Mouse (Mus musculus) heart, adult 18-20 months (tissue): ENCODE results near the gene Morn3. TPM values are rescaled to one million over a fixed set of nuclear protein-coding genes. Genes with fewer than 3 reads are reported as not detected.
A peak's percentile ranks its signal among the peaks of the same experiment; 100 is the strongest.
"Not testable (repeated sequence)": the region's sequence is repeated elsewhere in the genome, so short reads cannot be mapped to it uniquely, and the experiment has no call there.

Source experiments
- DNase-seq, 2 experiments: peaks; one replicate each; pipeline ENCODE4 v3.0.0; 2021 to 2022; ENCODE audit warnings: mixed read lengths in 1 of 2
- long read RNA-seq, 2 experiments: library from polyadenylated mRNA; stranded (forward); transcript quantifications; one replicate each; pipeline ENCODE4 v2.0.0; 2021
- total RNA-seq, 2 experiments: library from RNA; stranded (reverse); gene quantifications; 2 replicates each; pipeline ENCODE4 v1.2.3; 2021

Morn3 gene
- total RNA-seq = not detected
- long read RNA-seq, experiment 1 = 0 reads
- long read RNA-seq, experiment 2, partial matches to known transcripts = 0 of 1 reads
- long read RNA-seq, experiment 2, other reads (novel, unspliced or antisense) = 1 of 1 reads

DNA sequence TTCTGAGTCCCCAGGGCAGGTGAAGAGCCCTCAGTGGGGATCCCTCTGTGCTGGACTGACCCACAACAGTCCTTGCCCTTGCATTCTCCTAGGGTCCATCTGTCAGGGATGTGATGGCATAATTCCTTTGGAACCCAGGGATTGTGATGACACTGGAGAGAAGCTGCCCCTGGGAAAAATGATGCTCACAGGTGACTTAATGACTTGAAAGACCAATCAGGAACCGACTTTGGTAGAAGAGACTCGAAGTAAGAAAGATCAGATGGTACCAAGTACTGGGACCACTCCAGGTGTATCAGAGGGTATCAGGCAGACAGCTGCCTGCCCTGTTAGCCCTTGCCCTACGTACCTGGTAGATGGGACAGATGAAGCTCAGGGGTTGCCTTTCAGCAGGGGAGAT is at the start of gene Morn3:
Gene Morn3 (minus strand): TSS at position 101 of the 400 bp plus-strand sequence.
- no peak for DNase-seq

DNA sequence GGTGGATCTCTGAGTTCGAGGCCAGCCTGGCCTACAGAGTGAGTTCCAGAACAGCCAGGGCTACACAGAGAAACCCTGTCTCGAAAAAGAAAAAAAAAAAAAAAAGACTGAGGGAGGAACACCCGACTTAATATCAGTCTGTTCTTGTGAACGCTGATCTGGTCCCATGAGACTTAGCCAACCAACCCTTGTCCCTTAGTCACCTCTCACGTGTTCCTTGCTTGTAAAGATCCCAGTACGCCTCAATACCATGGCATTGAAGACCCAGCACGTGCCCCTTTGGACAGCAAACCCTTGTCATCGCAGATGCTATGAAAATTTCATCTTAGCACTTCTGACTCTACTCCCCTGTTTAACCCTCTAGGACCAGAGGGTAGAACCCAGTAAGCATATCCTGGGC is 49.5 kb upstream of the Morn3 start:
- DNase-seq = no peak

DNA sequence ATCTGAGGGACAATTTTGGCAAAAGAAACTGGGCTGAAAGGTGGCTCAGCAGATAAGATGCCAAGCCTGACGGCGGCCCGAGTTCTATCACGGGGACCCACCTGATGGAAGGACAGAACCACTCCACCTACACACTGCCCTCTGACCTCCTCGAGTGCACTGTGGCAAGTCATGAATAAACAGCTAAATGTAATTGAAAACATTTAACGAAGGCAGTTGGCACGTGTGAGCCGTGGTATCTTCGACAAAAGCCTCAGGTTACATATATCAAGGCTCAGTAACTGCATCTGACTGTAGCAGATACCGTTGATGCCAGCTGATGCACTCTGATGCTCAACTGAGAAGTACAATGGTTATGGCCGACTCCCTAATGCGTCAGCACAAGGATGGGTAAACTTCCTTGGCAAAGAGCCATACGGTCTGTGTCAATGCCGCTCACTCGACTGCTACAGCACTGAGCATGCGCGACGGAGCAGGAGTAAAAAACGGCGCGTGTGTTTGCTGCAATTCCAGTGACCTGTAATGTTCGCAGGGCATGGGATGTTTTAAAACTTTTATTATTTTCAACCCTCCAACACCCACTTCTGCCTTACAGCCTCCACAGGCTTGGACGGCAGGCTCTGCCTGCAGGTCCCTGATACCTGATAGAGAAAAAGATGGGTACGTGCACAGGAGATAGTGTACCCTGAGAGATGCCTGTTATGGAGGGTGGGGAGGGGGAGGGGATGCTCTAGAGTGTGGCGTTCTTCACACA is 47.6 kb upstream of the Morn3 start:
- no peak for DNase-seq

DNA sequence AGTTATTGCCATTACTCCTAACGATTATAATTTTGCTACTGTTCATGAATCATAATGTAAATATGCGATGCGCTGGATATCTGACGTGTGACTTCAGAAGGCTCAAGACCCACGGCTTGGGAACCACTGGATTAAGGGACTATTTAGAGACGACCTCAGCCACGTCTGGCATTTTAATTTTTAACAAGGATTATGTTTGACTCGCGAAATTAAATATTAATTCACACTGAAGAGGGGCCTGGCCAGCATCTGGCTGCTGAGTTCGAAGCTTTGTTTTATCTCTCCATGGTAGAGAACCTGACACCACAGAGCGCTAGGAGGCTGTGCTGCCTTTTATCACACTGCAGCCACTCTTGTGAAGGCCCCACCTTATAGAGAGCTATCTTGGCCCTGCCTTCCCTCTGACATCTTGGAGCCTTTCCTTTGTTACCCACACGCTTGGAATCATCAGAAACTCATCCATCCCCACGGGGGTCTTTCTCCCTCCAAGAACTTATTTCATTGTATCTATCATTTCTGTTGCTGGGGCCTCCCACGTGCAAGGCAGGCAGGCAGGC is 46.3 kb upstream of the Morn3 start:
- DNase-seq = no peak

DNA sequence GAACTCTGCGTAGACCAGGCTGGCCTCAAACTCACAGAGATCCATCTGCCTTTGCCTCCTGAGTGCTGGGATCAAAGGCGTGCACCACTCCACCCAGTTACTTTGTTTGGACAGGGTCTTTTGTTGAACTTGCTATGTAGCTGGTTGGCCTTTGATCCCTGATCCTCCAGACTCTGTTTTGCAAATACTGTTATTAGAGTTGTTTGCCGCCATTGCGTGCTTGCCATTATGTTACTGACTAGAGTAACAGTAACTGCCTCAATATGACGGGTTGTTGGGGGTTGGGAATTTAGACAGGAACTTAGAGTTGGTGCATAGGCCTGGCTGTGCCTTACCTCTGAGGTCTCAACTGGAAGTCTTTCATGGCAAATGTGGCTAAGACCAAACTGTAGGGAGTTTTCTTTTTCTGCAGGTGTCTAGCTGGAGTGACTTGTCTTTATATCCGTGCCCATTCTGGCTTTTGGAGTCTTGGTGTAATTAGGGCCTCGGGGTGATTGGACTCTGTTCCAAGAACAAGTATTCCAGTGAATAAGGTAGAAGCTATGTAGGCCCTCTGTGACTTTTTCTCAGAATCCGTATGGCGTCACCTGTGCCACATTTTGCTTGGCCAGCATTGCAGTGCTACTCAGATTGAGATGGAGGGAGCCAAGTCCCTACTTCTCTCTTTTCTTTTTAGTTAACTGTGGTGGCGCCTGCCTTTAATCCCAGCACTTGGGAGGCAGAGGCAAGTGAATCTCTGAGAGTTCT is 43.9 kb upstream of the Morn3 start:
- DNase-seq = no peak

DNA sequence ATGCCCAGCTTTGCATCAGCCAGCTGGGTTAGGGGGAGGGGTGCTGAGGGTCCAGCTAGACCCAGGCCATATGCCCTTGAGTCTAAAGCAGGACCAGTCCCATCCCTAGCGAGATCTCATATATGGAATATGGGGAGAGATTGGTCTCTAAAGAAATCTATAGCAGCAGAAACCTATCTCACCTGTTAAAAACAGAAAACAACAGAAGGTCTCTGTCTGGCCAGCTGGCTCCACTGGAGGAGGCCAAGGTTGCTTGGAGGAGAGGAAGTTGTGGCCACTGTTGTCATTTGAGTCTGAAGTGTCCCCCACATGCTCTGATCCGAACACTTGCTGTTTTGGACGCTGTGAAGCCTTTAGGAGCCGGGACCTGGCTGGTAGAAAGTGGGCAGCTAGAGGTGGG is 42.0 kb upstream of the Morn3 start:
- DNase-seq = no peak

DNA sequence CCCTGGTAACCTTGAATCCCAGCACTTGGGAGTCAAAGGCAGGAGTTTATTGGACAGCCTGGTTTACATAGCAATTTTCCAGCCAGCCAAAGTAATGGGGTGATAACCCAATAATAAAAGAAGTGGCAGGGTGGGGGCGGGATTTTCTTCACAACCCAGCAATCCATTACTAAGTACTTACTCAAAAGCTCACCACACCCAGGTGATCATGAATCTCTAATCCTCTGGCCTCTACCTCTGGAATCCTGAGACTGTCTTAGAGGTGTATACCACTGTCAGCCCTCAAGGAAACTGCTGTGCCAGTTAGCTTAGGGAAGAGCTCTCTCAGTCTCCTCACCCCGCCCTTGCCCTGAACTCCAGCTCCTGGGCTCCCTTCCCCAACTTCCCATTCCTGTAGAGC is 39.7 kb upstream of the Morn3 start:
- DNase-seq = no peak

DNA sequence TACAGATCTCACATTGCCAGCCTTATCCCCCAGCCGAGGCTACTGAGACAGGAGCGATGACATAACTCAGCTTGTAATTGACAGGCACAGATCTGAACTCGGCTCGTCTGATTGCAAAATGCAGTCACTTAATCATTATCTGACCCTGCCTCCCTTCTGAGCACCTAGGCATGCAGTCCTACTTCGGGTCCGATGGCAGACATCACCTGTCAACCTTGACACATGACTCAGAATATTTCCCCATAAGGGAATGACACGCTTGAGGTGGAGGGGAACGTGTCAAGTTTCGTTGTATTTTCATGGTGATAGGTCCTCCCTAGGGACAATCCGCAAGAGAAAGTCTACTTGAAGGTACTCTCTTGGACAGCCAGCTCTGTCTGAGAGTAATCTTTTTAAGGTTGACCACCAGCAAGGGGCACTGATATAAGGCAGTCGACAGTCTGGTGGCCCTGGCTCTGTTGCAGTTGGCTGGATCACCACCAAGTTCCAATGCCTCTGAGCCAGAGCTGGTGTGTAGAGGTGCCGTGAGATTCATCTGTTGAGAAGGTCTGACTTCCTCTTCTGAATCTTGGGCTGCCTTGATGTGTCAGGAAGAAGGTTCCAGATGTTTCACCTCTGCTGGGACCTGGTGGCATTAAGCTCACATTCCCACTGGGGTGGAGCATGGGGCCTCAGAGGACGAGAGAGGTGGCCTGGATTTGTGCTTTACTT is 36.7 kb upstream of the Morn3 start:
- DNase-seq = no peak

DNA sequence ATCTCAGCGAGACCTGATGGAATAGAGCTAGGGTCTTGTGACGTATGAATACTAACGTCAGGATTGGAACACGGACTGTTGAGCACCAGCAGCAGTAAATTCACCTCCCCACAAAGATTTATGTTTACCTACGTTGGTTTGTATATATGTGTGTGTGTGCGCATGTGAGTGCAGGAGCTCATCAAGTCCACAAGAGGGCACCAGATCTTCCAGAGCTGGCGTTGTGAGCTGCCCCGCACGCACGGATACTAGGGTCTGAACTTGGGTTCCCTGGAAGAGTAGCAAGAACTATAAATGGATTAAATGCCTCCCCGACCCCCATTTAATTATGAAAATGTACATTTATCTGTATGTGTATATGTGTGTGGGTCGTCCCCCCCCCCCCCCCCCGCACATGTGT is 33.7 kb upstream of the Morn3 start:
- no peak for DNase-seq

DNA sequence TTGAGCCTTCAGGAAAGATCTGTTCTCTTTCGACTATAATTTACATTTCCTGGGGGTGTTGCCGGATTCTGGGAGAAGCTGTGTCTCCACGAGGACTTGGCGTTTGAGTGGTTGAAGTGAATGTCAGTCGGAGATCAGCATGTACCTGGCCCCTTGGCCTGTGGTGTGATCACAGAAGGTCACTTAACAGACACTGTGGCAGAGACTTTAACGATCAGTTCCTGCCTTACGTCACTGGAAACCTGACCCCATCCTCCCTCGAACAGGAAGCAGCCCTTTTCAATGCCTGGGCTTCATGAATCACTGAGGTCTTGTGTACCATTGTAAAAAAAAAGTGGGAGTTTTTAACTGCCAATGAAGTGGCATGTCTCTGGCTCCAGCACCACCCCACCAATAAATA is 33.2 kb upstream of the Morn3 start:
- DNase-seq = peak in 1 of 2 experiments; percentile 22

DNA sequence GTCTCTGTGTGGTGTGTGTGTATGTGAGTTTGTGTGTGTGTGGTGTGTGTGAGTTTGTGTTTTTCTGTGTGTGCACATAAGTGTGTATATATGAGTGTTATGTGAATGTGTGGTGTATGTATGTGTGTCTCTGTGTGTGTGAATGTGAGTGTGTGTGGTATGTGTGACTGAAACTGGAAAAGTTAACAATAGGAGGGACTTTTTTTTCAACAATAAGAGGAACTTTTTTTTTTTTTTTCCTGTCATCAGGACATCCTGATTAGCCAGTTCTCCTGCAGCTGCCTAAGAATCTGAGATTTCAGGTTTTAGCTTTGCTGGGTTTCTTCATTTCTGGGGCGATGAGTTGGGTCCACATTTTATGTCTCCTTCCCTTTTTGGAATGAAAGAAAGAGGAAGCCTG is 32.8 kb upstream of the Morn3 start:
- DNase-seq = no peak

DNA sequence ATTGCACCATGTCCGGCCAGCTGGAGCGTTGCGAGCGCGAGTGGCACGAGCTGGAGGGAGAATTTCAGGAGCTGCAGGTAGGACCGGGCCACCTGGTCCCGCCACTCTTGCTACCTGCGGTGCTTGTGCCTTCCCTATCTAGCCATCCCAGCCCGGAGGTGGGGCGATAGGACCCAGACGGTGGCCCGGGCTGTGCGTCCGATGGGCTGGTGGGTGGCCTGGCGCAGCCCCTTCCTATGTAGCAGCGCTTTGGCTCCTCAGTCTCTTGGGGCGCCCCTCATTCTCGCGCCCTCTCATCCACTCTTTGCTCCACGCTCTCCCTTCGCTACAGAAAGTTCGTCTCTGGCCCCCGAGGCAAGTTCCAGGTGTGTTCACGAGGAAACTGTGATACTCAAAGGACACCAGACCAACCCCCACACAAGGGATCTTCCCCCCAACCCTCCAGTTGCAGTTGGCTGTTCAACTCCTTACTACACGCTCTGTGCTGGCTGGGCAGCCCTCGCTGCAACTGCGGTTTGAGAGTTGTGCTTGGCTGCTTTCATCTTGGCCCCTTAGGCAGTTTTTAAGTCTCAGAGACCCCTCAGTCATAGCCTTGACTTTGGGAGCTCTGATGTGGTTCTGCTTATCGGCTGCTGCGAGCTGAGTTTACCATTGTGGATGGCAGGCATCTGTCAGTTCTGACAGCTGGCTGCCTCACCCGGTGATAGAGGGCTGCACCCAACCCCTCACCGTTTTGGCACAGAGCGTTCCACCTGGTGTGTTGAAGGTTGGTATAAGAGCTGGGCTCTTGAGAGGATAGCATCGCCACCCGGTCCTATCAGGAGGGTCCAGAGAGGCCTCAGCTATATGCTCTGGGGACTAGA is 29.8 kb upstream of the Morn3 start:
- DNase-seq = no peak

DNA sequence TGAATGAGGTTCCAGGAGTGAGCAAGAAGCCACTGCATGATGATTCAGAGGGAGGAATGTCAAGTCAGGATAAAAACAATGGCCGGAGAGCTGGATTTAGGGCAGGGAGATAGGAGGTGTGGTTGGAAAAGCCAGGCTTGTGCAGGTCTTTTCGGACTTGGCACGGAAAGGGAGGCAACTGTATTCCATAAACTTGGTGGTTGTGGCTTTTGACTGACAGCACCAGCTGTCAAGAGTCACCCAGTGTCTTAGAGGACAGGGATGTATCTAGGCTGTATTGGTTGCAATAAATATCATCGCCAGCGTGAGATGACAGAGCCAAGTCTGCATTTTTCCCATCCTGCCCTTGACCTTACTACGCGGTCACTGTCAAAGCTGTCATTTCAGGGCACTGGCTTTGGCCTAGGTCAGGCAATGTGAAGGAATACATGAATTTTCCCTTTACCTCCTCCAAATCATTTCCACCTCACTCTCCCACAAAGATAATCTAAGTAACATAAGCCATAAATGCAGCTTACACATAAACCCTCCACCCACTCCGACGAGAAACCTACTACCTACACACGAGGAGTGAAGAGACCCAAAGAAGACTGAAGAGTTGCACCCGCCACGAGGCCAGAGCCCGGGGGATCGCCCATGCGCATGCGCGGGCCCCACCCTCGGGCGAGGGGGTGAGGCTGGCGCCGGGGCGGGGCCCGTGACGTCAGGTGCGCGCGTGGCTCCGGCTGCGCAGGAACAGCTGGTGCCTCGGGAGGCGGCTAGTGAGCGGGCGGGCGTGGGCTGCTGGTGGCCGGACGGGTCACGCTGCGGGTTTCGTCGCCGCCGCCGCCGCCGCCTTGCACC is 29.0 kb upstream of the Morn3 start:
- peak; percentile 94 to 97 for DNase-seq

DNA sequence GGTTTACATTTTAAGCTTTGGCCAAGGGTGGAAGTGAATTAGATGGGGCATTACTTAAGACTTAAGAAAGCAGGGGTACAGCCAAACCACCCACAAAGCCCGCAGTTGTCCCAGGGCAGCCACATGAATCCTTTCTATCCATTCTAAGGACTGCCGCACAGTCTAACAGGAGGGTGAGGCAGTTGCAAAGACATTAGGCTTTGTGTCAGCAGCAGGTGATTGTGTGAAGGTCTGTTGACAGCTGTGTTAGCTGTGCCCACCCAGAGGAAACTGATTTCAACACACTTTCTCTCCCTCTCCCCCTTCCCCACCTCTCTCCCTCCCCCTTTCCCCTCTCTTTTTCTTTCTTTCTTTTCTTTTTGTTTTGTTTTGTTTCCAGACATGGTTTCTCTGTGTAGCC is 21.9 kb upstream of the Morn3 start:
- no peak for DNase-seq

DNA sequence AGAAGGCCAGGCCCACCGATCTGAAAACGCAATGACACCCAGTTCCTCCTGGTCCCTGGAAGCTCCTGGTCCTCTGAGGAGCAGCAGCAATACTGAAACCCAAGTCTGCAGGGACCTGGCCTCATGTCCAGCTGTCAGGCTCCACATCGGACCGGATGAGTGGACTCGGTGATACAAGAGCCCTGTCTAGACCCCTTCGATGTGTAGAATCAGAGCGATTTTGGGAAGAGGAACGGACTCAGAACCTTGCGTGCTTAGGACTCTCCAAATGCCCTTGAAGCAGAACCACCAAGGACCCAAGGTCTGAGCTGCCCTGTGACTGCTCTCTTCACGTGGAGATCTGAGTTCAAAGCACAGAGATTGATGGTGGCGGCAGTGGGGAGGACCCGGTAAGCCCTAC is 21.3 kb upstream of the Morn3 start, which contains the start of gene Tmem120b:
Gene Tmem120b (plus strand): TSS at position 301 of the 400 bp plus-strand sequence.
- peak in 1 of 2 experiments; percentile 25 for DNase-seq

DNA sequence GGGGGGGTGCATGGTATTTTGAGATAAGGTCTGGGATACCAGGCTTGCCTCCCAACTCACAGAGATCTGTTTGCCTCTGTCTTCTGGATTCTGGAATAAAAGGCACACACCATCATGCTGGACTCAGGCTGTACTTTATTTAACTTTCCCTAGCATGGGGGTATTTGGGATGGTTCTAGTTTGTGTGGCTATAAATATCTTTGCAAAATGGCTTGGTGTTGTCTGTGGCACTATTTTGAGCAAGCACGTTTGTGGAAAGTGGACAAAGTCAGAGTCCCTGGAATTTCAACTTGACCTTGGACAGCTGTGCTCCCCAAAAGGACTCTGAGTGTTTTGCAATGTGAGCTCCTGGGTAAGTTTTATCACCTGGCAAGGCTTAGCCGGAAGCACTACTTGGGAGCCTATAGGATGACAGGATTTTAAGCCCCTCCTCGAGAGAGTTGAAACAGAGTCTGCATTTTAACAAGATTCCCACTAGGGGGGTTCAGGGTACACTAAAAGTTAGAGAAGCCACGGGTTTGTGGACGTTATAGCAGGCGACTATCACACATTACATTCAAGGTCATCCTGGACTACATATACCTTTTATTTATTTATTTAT is 20.7 kb upstream of the Morn3 start:
- DNase-seq = peak; percentile 48 to 63

DNA sequence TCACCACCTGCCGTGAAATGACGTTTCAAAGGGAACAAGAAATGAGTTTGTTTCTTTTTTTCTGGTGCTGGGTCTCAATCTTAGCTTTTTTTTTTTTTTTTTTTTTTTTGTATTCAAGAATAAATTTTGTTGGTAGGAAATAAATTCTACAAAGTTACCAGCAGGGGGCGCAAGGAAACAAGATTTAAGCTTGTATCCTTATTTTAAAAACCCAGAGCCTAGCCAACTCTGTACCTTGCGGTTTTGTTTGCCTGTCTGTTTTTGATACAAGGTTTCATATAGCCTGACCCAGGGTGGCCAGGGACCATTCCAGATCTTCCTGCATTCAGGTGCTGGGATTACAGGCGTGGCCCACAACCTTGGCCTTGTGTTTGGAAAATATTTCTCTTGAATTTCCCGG is 17.4 kb upstream of the Morn3 start:
- DNase-seq = peak; percentile 72 to 79

DNA sequence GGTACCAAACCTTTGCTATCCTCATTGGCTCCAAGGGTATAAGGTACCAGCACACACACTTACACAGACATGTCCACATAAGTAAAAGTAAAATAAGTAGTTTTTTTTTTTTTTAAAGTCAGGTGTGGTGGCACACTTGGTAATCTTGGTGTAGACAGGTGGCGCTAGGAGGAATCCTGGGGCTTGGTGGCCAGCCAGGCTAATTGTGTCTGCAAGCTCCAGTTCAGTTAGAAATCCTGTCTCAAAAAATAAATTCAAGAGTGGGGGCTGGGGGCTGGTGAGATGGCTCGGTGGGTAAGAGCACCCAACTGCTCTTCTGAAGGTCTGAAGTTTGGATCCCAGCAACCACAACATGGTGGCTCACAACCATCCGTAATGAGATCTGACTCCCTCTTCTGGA is 16.3 kb upstream of the Morn3 start:
- DNase-seq = no peak

DNA sequence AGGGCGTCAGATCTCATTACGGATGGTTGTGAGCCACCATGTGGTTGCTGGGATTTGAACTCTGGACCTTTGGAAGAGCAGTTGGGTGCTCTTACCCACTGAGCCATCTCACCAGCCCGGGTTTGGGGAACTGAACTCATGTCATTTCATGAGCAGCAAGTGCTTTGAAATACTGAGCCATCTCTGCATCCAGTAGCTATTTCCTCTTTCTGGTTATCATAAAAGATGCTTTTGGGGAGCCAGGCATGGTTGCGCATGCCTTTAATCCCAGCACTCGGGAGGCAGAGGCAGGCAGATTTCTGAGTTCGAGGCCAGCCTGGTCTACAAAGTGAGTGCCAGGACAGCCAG is 14.6 kb upstream of the Morn3 start:
- not testable (repeated sequence) for DNase-seq

DNA sequence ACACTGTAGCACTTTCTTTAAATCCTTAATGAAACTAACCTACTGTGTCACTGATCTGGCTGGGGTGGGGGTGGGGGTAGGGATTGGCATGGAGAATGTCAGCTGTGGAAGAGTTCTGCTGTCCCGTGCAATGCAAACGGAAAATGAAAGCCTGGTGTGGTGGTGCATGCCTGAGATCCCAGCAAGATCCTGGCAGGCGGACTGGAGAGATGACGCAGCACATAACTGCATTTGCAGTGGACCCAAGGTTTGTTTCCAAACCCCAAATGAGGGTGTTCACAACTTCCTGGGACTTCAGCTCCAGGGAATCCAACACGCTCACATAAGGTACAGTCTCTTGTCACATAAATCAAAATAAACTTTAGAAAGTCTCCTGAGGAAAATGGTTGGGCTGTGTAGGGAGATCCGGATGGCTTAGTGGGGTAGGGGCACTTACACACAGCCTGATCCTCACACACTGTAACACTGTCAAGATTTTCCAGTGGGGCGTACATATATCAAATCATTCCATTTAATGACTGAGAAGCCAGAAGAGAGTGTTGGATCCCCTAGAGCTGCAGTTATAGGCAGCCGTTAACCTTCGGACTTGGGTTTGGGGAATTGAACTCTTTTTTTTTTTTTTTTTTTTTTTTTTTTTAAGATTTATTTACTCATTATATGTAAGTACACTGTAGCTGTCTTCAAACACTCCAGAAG is 14.0 kb upstream of the Morn3 start:
- peak; percentile 55 to 65 for DNase-seq
